Mouse (Mus musculus): ENCODE measurements around the gene Avpi1. TPM values are rescaled to one million over a fixed set of nuclear protein-coding genes. Genes with fewer than 3 reads are reported as not detected.

Gene Avpi1
- 3.1 and 5.1 TPM in 2 replicates for total RNA-seq (2017)

- peak; percentile 90 for ATAC-seq (replicated peaks; ENCODE audit: low read depth, poor library complexity, severe bottlenecking)
Observed at GRCm38 (mm10) chr19:42128787-42129508, at the start of gene Avpi1. Gene Avpi1 (minus strand): TSS chr19:42129059.

GRCm38 (mm10) chr19:42177461-42177860, 48.6 kb upstream of the Avpi1 start:
- ATAC-seq (replicated peaks; ENCODE audit: low read depth, poor library complexity, severe bottlenecking): peak; percentile 10

- peak; percentile 95 for ATAC-seq (replicated peaks; ENCODE audit: low read depth, poor library complexity, severe bottlenecking)
Observed at GRCm38 (mm10) chr19:42176841-42177240, 48.0 kb upstream of the Avpi1 start.

GRCm38 (mm10) chr19:42170025-42170969, 41.4 kb upstream of the Avpi1 start:
- peak; percentile 80 for ATAC-seq (replicated peaks; ENCODE audit: low read depth, poor library complexity, severe bottlenecking)

GRCm38 (mm10) chr19:42169322-42169975, 40.6 kb upstream of the Avpi1 start:
- ATAC-seq (replicated peaks; ENCODE audit: low read depth, poor library complexity, severe bottlenecking): peak; percentile 7; the same call in 1 of the 2 replicates

- ATAC-seq (replicated peaks; ENCODE audit: low read depth, poor library complexity, severe bottlenecking): no peak
Observed at GRCm38 (mm10) chr19:42167489-42167888, 38.6 kb upstream of the Avpi1 start.

GRCm38 (mm10) chr19:42166766-42167165, 37.9 kb upstream of the Avpi1 start:
- no peak for ATAC-seq (replicated peaks; ENCODE audit: low read depth, poor library complexity, severe bottlenecking)

GRCm38 (mm10) chr19:42166130-42166529, 37.3 kb upstream of the Avpi1 start:
- ATAC-seq (replicated peaks; ENCODE audit: low read depth, poor library complexity, severe bottlenecking): peak; percentile 41; the same call in 1 of the 2 replicates

GRCm38 (mm10) chr19:42164188-42164587, 35.3 kb upstream of the Avpi1 start:
- no peak for ATAC-seq (replicated peaks; ENCODE audit: low read depth, poor library complexity, severe bottlenecking)

GRCm38 (mm10) chr19:42163764-42164163, 34.9 kb upstream of the Avpi1 start, which contains the start of gene Zfyve27:
Gene Zfyve27 (plus strand): TSS chr19:42163951.
- ATAC-seq (replicated peaks; ENCODE audit: low read depth, poor library complexity, severe bottlenecking): no peak

GRCm38 (mm10) chr19:42158246-42159017, 29.6 kb upstream of the Avpi1 start:
- ATAC-seq (replicated peaks; ENCODE audit: low read depth, poor library complexity, severe bottlenecking): 0 out of 2 replicates have a peak, but pooled peaks have one; percentile 15

GRCm38 (mm10) chr19:42157493-42158237, 28.8 kb upstream of the Avpi1 start:
- peak; percentile 60 for ATAC-seq (replicated peaks; ENCODE audit: low read depth, poor library complexity, severe bottlenecking)

GRCm38 (mm10) chr19:42151990-42152389, 23.1 kb upstream of the Avpi1 start:
- peak; percentile 66 for ATAC-seq (replicated peaks; ENCODE audit: low read depth, poor library complexity, severe bottlenecking)

- no peak for ATAC-seq (replicated peaks; ENCODE audit: low read depth, poor library complexity, severe bottlenecking)
Observed at GRCm38 (mm10) chr19:42148569-42148860, 19.7 kb upstream of the Avpi1 start.

- peak; percentile 23 for ATAC-seq (replicated peaks; ENCODE audit: low read depth, poor library complexity, severe bottlenecking)
Observed at GRCm38 (mm10) chr19:42147769-42148568, 19.1 kb upstream of the Avpi1 start.

- ATAC-seq (replicated peaks; ENCODE audit: low read depth, poor library complexity, severe bottlenecking): peak; percentile 48
Observed at GRCm38 (mm10) chr19:42147170-42147768, 18.4 kb upstream of the Avpi1 start, which contains the start of gene Marveld1. Gene Marveld1 (plus strand): TSS chr19:42147400.

- ATAC-seq (replicated peaks; ENCODE audit: low read depth, poor library complexity, severe bottlenecking): 0 out of 2 replicates have a peak, but pooled peaks have one; percentile 9
Observed at GRCm38 (mm10) chr19:42146276-42147010, 17.6 kb upstream of the Avpi1 start.

Data from common myeloid progenitor, adult 5-6 weeks (primary cell).